Mouse (Mus musculus) G1E (cell line): ENCODE results near the gene Ccdc12.

Experiments used
- CTCF ChIP-seq: IDR thresholded peaks from 2 replicates; pipeline ENCODE4 v1.5.1; 2012; ENCODE audit warnings: low read depth, low read length, inconsistent platforms, mixed read lengths
- GATA1 ChIP-seq: IDR thresholded peaks from 2 replicates; pipeline ENCODE4 v1.6.1; 2012; ENCODE audit warnings: borderline replicate concordance, low read length, inconsistent platforms, mixed read lengths
- GATA2 ChIP-seq: IDR thresholded peaks from 2 replicates; pipeline ENCODE4 v1.6.1; 2012; ENCODE audit warnings: low read depth, low read length, inconsistent platforms, borderline replicate concordance
- POLR2AphosphoS5 ChIP-seq: IDR thresholded peaks from 2 replicates; pipeline ENCODE4 v1.6.1; 2012; ENCODE audit warnings: low read depth, low read length, inconsistent platforms; ENCODE audit not compliant: insufficient replicate concordance
- TAL1 ChIP-seq: conservative IDR thresholded peaks from 2 replicates; pipeline ENCODE4 v1.6.1; 2012; ENCODE audit warnings: low read depth, low read length, inconsistent platforms, mixed read lengths

DNA sequence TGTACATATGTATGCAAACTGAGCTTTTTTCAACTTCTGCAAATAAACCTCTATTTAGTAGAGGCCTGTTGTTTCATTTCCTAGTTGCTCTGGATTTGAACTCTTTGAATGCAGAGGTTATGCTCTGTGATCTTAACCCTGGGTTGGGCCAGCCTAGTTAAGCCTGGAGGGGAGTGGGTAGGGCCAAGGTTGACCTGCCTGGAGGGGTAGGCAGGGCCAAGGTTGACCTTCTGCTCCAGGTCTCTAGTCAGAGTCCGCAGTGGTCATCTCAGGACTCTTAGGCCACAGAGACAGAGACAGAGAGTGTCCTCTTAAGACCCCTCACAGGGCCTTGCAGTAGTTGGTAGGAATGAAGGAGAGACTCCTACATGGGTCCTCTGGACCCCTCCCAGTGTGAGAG, 55.2 kb downstream of the Ccdc12 start:
- TF ChIP-seq CTCF = no peak
- TF ChIP-seq GATA1 = no peak
- TF ChIP-seq TAL1 = no peak
- TF ChIP-seq POLR2AphosphoS5 = no peak
- no peak for TF ChIP-seq GATA2
